Mouse (Mus musculus) thymus, postnatal 25 days (tissue): Measurements from ENCODE around the gene Rnf38.

Experiments
- DNase-seq: peaks from one replicate; pipeline ENCODE4 v3.0.0; 2022

Gene Rnf38

DNA sequence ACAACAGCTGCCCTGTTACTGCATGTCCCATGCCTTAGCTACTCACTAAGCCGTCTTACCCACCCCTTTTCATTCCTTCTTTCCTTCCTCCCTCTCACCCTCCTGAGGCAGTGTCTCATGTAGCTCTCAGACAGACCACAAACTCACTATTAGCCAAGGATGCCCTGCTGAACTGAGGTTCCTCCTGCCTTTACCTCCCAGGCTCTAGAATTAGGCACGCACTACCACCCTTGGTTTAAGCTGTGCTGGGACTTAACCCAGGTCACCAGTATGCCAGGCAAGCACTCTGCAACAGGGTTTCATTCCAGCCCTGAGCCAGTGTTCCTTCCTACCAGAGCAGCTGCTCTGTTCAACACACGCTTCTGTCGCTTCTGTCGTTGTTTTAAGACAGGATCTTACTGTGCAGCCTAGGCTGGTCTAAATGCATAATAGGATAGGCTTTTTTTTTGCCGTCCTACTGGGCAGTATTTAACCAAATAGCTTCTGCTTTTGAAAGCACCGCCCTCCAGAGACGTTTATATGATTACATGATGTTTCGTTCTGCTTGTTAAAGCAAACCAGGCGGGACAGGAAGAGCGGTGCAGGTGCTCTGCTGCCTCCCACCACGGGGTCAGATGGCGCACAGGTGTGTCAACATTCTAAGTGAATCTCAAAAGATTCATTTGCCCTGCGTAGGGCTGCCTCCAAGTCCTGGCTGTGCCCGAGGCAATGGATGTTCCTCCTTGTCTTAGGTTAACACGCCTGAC is 120.0 kb downstream of the Rnf38 start:
- peak; percentile 31 for DNase-seq

DNA sequence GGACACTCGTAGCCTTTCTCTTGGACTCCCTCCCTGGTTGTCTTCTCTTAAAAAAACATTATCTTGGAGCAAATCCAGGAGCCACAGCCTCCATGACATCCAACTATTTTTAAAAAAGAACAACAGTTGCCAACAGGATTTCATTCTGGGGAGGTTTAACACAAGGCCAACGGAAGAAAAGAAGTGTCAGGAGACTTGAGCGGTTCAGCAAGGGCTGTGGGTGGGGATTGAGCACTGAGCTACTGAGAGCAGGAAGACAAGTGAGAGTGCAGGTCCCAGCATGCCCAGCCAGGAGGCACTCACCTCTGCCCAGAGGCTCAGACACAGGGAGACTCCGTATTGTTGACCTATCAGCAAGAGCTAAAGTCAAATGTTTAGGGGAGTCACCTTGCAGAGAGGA is 120.8 kb downstream of the Rnf38 start:
- DNase-seq: no peak

DNA sequence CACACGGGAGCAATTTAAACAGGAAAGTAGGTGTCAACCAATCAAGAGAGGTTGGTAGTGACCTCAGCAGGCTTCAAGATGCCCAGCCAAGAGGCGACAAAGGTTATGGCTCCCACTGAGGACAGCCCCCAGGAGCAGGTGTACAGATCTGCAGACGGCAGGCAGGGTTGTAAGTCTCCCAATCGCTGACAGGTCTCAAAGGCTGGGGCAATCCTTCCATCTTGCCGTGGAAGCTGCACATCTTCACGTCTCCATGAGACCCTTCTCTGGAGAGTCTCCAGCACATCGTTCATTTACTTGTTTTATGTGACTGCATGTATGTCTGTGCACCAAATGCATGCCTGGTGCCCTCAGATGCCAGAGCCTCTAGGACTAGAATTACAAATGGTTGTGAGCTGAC is 122.8 kb downstream of the Rnf38 start:
- no peak for DNase-seq

DNA sequence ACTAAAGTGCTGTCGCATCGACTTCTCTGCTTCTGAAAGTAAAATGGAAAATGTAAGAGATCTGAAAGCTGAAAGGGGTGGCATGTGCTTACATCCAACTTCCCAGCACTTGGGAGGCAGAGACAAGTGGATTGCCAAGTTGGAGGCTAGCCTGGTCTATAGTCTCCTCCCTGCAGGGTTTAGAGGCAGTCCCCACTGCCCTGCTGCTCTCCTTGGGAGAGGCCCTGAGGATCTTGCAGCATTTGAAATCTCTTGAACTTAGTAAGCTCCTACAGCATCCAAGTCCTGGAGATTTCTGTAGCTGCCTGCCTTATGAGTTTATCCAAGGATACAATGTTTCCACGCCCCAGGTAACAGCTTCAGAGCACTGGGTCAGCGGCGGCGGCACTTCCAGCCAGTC is 125.3 kb downstream of the Rnf38 start:
- no peak for DNase-seq

DNA sequence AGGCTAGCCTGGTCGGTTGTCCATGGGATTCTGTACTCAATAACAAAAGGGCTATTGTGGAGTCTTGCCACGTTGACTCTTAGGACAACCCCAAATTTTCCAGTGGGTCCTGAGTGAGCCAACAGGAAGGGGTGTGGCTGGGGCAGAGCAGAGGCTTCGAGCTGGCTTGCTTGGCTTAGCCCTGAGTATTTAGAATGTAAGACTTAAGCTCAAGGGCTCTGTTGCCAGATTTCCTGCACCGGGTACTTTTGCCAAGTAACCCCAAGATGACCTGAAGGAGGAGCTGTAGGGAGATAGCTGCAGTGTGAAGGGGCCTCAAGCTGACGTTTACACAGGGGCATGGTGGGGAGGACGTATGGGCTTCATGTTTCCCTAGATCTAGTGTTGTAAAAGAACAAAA is 126.2 kb downstream of the Rnf38 start:
- no peak for DNase-seq

DNA sequence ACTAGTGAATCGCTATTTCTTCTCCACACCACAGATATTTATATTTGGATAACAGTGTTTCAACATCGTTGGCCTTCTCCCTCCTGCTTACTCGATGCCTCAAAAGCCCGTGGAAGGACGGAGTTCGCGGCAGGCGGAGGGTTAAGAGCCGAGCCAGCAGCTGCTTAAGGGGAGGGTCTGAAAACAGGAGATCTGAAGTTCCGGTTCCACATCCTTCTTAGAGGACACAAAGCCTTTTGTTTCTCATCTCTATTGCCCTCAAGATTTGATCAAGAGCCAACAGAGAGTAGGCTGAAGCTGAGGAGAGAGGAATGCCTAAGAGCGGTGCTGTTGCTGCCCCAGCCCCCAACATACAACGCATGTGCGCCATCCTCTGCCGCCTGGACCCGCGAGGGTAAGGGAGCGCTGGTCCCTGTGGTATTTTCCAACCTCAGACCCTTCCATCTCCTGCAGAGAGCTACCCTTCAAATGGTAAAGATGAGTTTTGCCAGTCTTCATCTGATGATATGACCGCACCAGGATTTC is 127.2 kb downstream of the Rnf38 start:
- DNase-seq: peak; percentile 53

DNA sequence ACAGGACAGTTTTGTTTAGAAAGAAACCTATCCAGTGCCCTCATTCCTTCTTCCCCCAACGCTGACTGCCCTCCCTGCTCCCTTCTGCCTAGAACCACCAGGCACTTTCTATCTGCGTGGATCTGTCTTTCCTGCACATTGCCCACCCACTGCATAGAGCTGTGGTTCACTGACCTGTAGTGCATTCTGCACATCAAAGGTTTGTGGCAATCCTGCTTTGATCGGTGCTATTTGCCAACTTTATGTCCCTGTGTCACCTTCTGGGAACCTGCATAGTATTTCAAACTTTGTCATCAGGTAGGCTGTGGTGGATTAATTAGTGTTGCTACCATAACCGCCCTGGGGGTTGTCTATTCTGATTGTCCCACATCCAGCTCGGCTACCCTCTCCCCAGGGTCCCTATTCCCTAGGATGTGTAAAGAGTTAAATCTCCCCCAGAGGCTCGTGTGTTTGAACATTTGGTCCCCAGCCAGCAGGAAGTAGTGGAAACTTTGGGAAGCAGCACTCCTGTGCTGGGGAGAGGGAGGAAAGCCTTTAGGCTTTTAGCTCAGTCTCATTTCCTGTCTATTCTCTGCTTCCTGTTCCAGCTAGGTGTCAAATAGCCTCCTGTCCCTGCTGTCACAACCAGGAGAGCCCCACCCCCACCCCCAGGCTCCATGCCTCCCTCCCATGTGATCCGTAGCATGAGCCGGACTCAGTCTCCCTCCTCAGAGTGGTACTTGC is 129.2 kb downstream of the Rnf38 start:
- no peak for DNase-seq

DNA sequence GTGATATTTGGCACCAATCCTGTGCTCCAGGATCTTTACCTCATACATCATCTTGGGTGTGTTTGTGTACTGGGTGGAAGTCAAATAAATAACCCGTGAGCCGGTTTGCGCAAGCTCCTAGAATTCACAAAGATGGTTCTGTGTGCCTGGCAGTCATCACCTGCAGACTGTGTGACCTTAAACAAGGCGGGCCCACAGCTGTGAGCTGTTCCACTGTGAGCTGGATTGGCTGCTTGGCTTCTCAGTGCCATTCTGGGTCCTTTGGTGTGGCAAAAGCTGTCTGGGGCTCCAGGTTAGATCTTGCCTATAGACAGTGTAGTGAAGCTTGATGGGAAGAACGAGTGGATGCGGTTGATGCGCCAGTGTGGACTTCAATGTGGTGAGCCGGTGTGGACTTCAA is 130.0 kb downstream of the Rnf38 start:
- DNase-seq: peak; percentile 69

DNA sequence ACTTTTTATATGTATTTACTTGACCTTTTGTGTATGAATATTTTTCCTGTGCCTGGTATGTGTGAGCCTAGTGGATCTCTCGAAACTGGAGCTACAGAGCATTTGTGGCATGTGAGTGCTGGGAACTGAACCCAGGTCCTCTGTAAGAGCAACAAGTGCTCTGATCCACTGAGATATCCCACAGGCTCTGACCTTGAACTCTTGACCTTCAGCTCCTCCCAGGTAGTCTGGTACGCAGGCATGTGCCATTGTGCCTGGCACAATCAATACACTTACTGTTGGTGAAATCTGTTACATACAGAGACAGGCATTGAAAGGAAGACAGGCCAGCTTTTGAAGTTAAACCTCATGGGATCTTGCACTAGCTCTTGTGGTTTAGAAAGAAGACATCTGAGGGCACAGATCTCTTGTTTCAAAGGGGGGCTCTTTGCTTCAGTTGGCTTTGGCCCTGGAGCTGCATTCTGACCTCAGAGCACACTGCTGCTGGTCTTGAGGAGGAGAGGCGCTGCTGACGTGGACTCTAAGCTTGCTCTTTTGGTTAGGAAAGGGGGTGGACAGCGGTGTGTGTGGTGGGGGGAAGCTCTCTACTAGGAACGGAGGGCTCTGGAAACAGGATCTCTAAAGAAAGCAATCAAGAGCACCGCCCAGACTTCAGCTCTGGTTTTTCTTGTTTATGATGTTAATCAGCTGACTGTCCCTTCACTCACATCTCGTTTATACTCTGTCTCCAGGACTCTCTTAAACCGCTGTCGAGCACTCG is 135.8 kb downstream of the Rnf38 start:
- no peak for DNase-seq

DNA sequence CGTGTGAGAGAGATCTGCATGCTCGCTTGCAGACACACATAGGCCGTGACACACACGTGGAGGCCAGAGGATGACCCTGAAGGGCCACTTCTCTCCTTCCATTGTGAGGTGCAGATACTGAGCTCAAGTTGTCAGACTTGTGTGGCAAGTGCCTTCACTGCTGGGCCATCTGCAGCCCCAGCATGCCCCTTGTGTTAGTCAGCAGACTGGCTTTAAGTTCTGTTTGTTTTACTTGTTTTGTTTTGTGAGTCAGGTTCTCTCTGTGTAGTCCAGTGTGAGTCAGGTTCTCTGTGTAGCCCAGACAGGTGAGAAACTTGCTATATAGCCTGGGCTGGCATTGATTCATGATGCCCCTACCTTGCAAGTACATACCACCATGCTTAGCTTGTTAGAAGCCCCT is 139.1 kb downstream of the Rnf38 start:
- DNase-seq: no peak

DNA sequence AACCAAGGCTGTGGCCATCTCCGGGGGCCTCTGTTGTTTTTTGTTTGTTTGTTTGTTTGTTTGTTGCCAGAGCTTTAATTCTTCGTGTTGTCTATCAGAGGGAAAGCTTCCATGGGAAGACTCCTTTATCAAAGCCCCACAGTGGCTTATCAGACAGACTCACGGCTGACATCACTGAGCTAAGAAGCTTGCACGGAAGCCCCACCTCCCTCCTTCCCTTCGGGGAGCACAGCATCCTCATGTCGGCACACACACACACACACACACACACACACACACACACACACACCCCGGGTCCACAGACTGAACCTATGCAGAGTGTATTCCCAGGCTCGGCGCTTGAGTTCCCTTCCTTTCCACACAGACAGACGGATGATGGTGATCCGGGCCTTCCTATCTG is 141.2 kb downstream of the Rnf38 start:
- DNase-seq: no peak

DNA sequence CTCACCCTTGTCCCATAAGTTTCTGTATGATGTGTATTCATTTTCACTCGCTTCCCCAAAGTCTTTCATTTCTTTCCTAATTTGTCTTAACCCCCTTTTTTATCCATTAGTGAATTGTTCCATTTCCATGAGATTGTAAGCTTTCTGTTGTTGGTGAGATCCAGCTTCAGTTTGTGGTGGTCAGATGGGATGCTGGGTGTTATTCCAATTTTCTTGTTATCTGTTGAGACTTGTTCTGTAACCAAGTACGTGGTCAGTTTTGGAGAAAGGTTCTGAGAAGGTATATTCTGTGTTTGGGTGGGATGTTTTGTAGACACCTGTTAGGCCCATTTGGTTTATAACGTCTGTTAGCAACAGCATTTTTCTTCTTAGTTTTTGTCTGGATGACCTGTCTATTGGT is 148.0 kb downstream of the Rnf38 start:
- DNase-seq: no peak

DNA sequence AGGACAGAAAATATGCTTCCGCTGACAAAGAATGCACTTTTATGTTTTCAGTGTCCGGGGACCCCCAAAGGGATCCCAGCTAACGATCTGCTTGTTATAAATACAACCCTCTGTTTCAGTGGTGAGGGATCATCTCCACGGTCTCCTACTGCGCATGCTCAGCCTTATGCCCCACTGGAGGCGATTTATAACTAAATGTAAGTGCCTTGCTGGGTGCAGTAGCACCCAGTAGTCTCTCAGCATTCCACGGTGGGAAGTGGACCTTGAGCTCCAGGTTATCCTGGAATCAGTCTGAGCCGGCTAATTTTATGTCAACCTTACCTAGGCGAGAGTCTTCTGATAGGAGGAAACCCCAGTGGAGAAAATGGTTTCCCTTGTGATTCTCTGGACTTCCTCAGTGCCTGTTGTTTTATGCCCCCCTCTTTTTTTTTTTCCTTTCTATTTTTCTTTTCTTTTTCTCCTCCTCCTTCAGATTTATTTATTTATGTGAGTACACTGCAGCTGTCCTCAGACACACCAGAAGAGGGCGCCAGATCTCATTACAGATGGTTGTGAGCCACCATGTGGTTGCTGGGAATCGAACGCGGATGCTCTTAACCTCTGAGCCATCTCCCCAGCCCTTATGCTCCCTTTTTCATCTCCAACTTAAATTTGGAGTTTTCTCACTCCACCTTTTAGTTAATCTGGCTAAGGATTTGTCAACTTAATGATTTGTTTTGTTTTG is 148.8 kb downstream of the Rnf38 start:
- no peak for DNase-seq

DNA sequence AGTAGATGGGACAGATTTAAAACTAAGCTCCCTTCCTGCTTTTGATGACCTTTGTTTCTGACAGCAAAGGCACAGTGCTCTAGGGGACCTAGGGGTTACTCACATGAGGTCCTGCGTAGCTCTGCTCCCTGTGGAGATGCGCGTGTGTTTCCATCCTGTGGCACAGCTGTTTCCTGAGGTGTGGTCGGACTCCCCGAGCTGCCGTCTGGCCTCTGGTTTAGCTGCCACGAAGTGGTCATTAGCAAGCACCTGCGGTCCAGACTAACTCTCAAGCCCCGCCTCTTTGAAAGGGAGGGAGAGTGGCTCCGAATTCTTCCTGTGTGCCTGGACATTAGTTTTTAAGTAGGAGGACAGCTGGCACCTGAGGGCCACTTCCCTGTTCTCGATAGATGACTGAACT is 149.6 kb downstream of the Rnf38 start, which contains the start of gene Gne:
Gene Gne (minus strand): TSS at position 233 of the 400 bp plus-strand sequence.
- no peak for DNase-seq

DNA sequence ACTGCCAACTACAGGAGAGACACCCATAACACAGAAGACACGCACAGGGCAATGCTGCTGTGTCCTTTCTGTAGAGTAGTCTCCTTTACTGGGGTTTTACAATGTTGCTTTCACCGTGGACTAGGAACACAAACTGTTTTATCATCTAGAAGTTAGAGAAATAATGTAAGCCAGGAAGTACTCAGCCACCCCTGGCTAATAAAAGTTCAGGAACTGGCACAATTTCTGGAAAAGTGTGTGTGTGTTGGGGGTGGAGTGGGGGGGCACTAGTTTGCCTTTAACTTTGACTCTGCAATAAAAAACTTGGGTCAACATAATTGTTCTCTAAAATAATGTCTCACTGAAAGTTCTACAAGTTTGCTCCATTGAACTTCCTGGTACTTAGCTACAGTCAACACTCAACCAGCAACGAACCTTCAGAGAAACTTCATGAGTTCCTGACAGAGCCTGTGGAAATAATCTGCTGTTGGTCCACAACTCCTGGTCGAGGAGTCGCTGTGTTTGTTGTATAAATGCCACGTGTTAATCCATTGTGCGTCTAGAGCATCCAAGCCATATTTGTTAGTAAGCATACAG is 155.1 kb downstream of the Rnf38 start:
- DNase-seq: no peak
